Mouse (Mus musculus): Measurements from ENCODE around the gene Vsig2. TPM values are rescaled to one million over a fixed set of nuclear protein-coding genes. Genes with fewer than 3 reads are reported as not detected.

Gene Vsig2
- polyA plus RNA-seq, 1 experiment from 2014 or later, result 1.3 TPM

DNA sequence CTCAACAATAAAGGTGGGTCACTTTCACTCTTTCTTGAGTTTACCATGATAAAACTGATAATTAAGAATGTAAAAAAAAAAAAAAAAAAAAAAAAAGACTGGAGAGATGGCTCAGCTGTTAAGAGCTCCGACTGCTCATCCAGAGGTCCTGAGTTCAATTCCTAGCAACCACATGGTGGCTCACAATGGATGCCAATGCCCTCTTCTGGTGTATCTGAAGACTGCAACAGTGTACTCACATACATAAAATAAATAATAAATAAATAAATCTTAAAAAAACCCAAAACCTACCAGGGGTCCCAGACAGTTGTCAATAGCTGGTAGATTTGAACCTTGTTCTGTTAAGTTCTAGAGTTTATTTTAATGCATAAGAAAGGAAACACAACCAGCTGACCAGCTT is 7.8 kb downstream of the Vsig2 start:
- Histone ChIP-seq H3K27me3 (ENCODE audit: insufficient read depth, low read length) (peaks cover 19% of the 10 kb centered on the region), H3K4me1 (ENCODE audit: insufficient read depth) (peaks cover 1% of the 10 kb centered on the region), H3K9me3 (ENCODE audit: low read length) (no peaks in the 10 kb centered on the region), H3K4me3 (ENCODE audit: low read depth, low read length) (no peak overlapping the region), H3K36me3 (replicated peaks; ENCODE audit: insufficient read depth, low read length) (no peaks in the 10 kb centered on the region), H3K4me2 (ENCODE audit: low read depth, low read length) (no peak overlapping the region), H3K27ac (ENCODE audit: low read depth) (no peak overlapping the region), H3K9ac (replicated peaks) (no peak overlapping the region)
- peak; percentile 35 for TF ChIP-seq CTCF (IDR thresholded peaks at IDR 0.05; ENCODE audit: low read depth)
- no peak for TF ChIP-seq EP300 (IDR thresholded peaks at IDR 0.05; ENCODE audit: low read depth)
- WGBS (ENCODE audit: insufficient replicate concordance), result 38% methylated on average over 1 of the region's 1 CpGs
- DNase-seq (no peak), ATAC-seq (no peak)

DNA sequence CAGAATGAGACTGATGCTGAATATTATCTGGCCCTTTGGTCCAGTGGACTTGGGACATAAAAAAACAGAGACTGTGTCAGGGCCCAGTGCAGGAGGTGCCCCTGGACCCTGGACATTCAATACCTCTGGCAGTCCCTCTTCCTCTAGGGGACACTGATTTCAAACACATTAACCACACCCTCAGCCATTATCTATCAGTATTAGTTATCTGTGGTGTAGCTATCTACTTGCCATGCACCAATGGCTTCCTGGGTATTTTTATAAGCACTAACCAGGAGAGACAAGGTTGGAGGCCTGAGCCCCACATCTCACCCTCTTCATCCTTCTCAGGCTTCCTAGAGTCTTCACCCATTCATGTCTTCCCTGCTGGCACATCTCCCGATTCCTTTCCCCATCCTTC is 11.4 kb downstream of the Vsig2 start:
- H3K27me3 ChIP-seq (ENCODE audit: insufficient read depth, low read length), result peaks cover 27% of the 10 kb centered on the region
- peaks cover 26% of the 10 kb centered on the region for H3K4me1 ChIP-seq (ENCODE audit: insufficient read depth)
- no peak overlapping the region for H3K4me2 ChIP-seq (ENCODE audit: low read depth, low read length)
- DNase-seq, result no peak
- H3K36me3 ChIP-seq (replicated peaks; ENCODE audit: insufficient read depth, low read length), result no peaks in the 10 kb centered on the region
- H3K9me3 ChIP-seq (ENCODE audit: low read length), result no peaks in the 10 kb centered on the region
- no peak for ATAC-seq
- H3K27ac ChIP-seq (ENCODE audit: low read depth), result no peak overlapping the region
- no peak for TF ChIP-seq CTCF (IDR thresholded peaks at IDR 0.05; ENCODE audit: low read depth)
- no peak for TF ChIP-seq EP300 (IDR thresholded peaks at IDR 0.05; ENCODE audit: low read depth)
- H3K4me3 ChIP-seq (ENCODE audit: low read depth, low read length), result no peak overlapping the region
- WGBS (ENCODE audit: insufficient replicate concordance), result 58% methylated on average over 1 of the region's 1 CpGs
- H3K9ac ChIP-seq (replicated peaks), result no peak overlapping the region

GRCm38 (mm10) chr9:37551751-37552531 is 12.9 kb downstream of the Vsig2 start:
- Histone ChIP-seq H3K36me3 (replicated peaks; ENCODE audit: insufficient read depth, low read length) (no peaks in the 10 kb centered on the region), H3K9me3 (ENCODE audit: low read length) (no peaks in the 10 kb centered on the region), H3K27ac (ENCODE audit: low read depth) (no peak overlapping the region), H3K9ac (replicated peaks) (no peak overlapping the region; the same call in 1 of the 2 replicates), H3K4me1 (ENCODE audit: insufficient read depth) (peaks cover 26% of the 10 kb centered on the region), H3K4me3 (ENCODE audit: low read depth, low read length) (peak overlapping the region; percentile 43), H3K27me3 (ENCODE audit: insufficient read depth, low read length) (peaks cover 18% of the 10 kb centered on the region), H3K4me2 (ENCODE audit: low read depth, low read length) (peak overlapping the region; percentile 83)
- DNase-seq (no peak), ATAC-seq (no peak)
- 3% methylated on average over 23 of the region's 23 CpGs for WGBS (ENCODE audit: insufficient replicate concordance)
- TF ChIP-seq EP300 (IDR thresholded peaks at IDR 0.05; ENCODE audit: low read depth), result no peak
- TF ChIP-seq CTCF (IDR thresholded peaks at IDR 0.05; ENCODE audit: low read depth), result no peak

- peak; percentile 81 for ATAC-seq
- TF ChIP-seq CTCF (IDR thresholded peaks at IDR 0.05; ENCODE audit: low read depth) (no peak), EP300 (IDR thresholded peaks at IDR 0.05; ENCODE audit: low read depth) (no peak)
- Histone ChIP-seq H3K27ac (ENCODE audit: low read depth) (no peak within 1 kb of the TSS), H3K4me2 (ENCODE audit: low read depth, low read length) (peak within 1 kb of the TSS; percentile 83), H3K9me3 (ENCODE audit: low read length) (no peaks in the 10 kb centered on the region), H3K36me3 (replicated peaks; ENCODE audit: insufficient read depth, low read length) (no peaks in the 10 kb centered on the region), H3K9ac (replicated peaks) (no peak within 1 kb of the TSS; the same call in 1 of the 2 replicates), H3K4me1 (ENCODE audit: insufficient read depth) (peaks cover 26% of the 10 kb centered on the region), H3K4me3 (ENCODE audit: low read depth, low read length) (peak within 1 kb of the TSS; percentile 43), H3K27me3 (ENCODE audit: insufficient read depth, low read length) (peaks cover 18% of the 10 kb centered on the region)
- peak; percentile 74 for DNase-seq
- WGBS (ENCODE audit: insufficient replicate concordance), result 3% methylated on average over 31 of the region's 31 CpGs
Observed at GRCm38 (mm10) chr9:37552536-37553293, 13.7 kb downstream of the Vsig2 start, which contains the start of gene Nrgn. Gene Nrgn (minus strand): TSS chr9:37552904.

GRCm38 (mm10) chr9:37554279-37554678 is 15.2 kb downstream of the Vsig2 start:
- 31% methylated on average over 1 of the region's 1 CpGs for WGBS (ENCODE audit: insufficient replicate concordance)
- Histone ChIP-seq H3K27ac (ENCODE audit: low read depth) (no peak overlapping the region), H3K4me3 (ENCODE audit: low read depth, low read length) (no peak overlapping the region)

More at GRCm38 (mm10) chr9:37554279-37554678, 15.2 kb downstream of the Vsig2 start:
- Histone ChIP-seq H3K27me3 (ENCODE audit: insufficient read depth, low read length) (peaks cover 18% of the 10 kb centered on the region), H3K36me3 (replicated peaks; ENCODE audit: insufficient read depth, low read length) (no peaks in the 10 kb centered on the region), H3K4me2 (ENCODE audit: low read depth, low read length) (no peak overlapping the region), H3K9ac (replicated peaks) (no peak overlapping the region), H3K9me3 (ENCODE audit: low read length) (no peaks in the 10 kb centered on the region), H3K4me1 (ENCODE audit: insufficient read depth) (peaks cover 26% of the 10 kb centered on the region)
- DNase-seq (no peak), ATAC-seq (peak; percentile 79)
- no peak for TF ChIP-seq CTCF (IDR thresholded peaks at IDR 0.05; ENCODE audit: low read depth)
- peak; percentile 75 for TF ChIP-seq EP300 (IDR thresholded peaks at IDR 0.05; ENCODE audit: low read depth)
